Mouse (Mus musculus) megakaryocyte, embryonic 14.5 days (primary cell): ENCODE measurements around the gene Itgb2l.

Source experiments
- FLI1 ChIP-seq: IDR thresholded peaks from 2 replicates; pipeline ENCODE4 v1.6.1; 2012; ENCODE audit warnings: low read length, inconsistent platforms, mixed read lengths
- GATA1 ChIP-seq: IDR thresholded peaks from 3 replicates; pipeline ENCODE4 v1.6.1; 2012; ENCODE audit warnings: mixed read lengths, low read length, inconsistent platforms, borderline replicate concordance

DNA sequence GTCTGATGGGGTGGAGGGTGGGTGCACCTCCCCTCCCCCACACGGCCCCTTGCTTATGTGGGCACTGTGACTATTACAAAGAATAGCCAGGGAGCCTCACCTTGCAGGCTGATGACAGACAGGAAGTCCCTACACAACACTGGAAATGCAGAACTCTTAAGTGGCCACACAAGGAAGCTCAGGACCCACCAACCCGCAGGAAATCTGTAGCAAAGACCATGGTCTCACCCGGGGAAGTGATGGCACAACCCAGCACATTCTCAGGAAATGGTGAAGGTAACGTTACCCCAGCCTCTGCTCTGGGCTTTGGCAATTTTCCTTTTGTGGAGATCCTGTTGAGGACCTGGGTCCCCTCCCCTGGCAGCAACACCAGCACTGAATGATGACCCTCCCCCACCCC, 3.7 kb downstream of the Itgb2l start:
- TF ChIP-seq FLI1: no peak
- TF ChIP-seq GATA1: no peak
